Mouse (Mus musculus) myocyte (in vitro differentiated cells): ENCODE results near the gene Pdia2.

ENCODE experiments used
- CEBPB ChIP-seq: IDR thresholded peaks from 2 replicates; pipeline ENCODE4 v1.6.1; 2011; ENCODE audit warnings: mild to moderate bottlenecking, moderate library complexity; ENCODE audit not compliant: poor library complexity, insufficient read depth, severe bottlenecking
- E2F4 ChIP-seq: IDR thresholded peaks from one replicate; pipeline ENCODE4 v1.6.1; 2011; ENCODE audit warnings: mild to moderate bottlenecking, control low read depth, moderate library complexity; ENCODE audit not compliant: insufficient read depth
- MAX ChIP-seq: IDR thresholded peaks from one replicate; pipeline ENCODE4 v1.6.1; 2011; ENCODE audit warnings: low read depth, mild to moderate bottlenecking, control low read depth
- MYOD1 ChIP-seq, 3 experiments: IDR thresholded peaks; one replicate each; pipeline ENCODE4 v1.6.1; 2011; ENCODE audit warnings: control low read depth in 2 of 3, low read depth in 2 of 3, mild to moderate bottlenecking in 2 of 3, moderate library complexity in 1 of 3; ENCODE audit not compliant: insufficient read length in 2 of 3, control insufficient read depth in 1 of 3
- POLR2A ChIP-seq: IDR thresholded peaks from one replicate; pipeline ENCODE4 v1.6.1; 2011; ENCODE audit warnings: low read depth, mild to moderate bottlenecking, control low read depth, moderate library complexity; ENCODE audit not compliant: insufficient read length
- POLR2AphosphoS2 ChIP-seq: IDR thresholded peaks from one replicate; pipeline ENCODE4 v1.6.1; 2011; ENCODE audit warnings: low read depth, control low read depth; ENCODE audit not compliant: insufficient read length
- USF1 ChIP-seq: IDR thresholded peaks from one replicate; pipeline ENCODE4 v1.6.1; 2011; ENCODE audit warnings: low read depth, mild to moderate bottlenecking, control low read depth, moderate library complexity

DNA sequence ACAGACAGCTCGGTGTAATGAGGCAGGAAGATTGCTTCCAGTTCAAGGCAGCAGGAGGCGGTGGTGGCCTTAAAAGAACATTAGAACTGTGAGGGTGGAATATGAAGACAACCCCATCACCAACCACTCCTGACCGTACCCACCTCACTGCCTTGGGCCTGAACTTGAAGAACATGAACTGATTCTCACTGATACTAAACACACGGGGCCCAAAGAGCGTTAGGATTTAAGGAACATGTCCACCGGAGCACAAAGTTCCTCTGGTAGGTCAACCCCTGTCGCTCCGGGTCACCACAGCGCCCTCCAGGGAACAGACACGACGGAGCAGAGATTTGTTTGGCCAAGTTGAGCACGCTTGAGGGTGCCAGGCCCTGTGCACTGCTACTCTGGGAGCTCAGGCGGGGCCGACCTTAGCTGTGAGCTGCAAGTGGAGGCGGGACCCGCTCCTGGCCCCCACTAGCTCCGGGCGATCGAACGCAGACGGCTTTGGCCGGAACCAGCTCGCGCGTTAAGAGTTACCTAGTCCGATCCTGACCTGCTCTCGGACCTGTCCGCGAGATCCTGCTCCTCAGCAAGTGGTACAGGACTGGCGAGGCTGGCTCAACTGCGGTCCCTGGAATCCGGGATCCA is 44.7 kb upstream of the Pdia2 start:
- TF ChIP-seq POLR2A, result no peak
- TF ChIP-seq MAX, result no peak
- TF ChIP-seq CEBPB, result no peak
- no peak for TF ChIP-seq POLR2AphosphoS2
- TF ChIP-seq USF1, result no peak
- no peak for TF ChIP-seq E2F4
- TF ChIP-seq MYOD1 (IDR thresholded peaks at IDR 0.05; ENCODE audit: control insufficient read depth in 1 of 3, insufficient read length in 2 of 3, low read depth in 2 of 3), result no peak
